Comparison of ENCODE assay signal across 11 mouse cellular contexts in genomic region chr2:85213746-85214145, GRCm38 (mm10). TPM values are rescaled to one million over a fixed set of nuclear protein-coding genes. Genes with fewer than 3 reads are reported as not detected.
DNase-seq lines count a peak whose midpoint lies in the region; ATAC-seq lines count a peak whose summit lies in the region.
"Had no signal": no experiment of that assay in that cellular context is flagged by ENCODE, and none has a peak within 500 bp of the region (broad histone marks: within the 10 kb centered on the region; RNA-seq: fewer than 3 reads in every experiment).

No protein-coding gene starts in this region.

- no peak overlapping the region for H3K27ac ChIP-seq in hindbrain, embryonic 16.5 days (ENCODE audit: low read depth, low read length)
- no peak overlapping the region for H3K27ac ChIP-seq in hindbrain, embryonic 12.5 days
- H3K27ac ChIP-seq: liver, embryonic 15.5 days had no signal

- 68% methylated on average over 2 of the region's 2 CpGs for WGBS in hindbrain, embryonic 16.5 days
- 92% methylated on average over 2 of the region's 2 CpGs for WGBS in hindbrain, embryonic 12.5 days

- no peak overlapping the region for H3K4me2 ChIP-seq in hindbrain, embryonic 16.5 days (ENCODE audit: low read length)
- no peak overlapping the region for H3K4me2 ChIP-seq in hindbrain, embryonic 12.5 days (replicated peaks)
- H3K4me2 ChIP-seq: heart, embryonic 11.5 days; liver, embryonic 15.5 days had no signal

- no peaks in the 10 kb centered on the region for H3K9me3 ChIP-seq in hindbrain, embryonic 16.5 days (ENCODE audit: control insufficient read depth, low read length)
- H3K9me3 ChIP-seq in hindbrain, embryonic 12.5 days (replicated peaks) = no peaks in the 10 kb centered on the region
- H3K9me3 ChIP-seq: liver, embryonic 15.5 days had no signal

- no peaks in the 10 kb centered on the region for H3K36me3 ChIP-seq in hindbrain, embryonic 16.5 days (ENCODE audit: control insufficient read depth, insufficient read depth, low read length)
- no peaks in the 10 kb centered on the region for H3K36me3 ChIP-seq in hindbrain, embryonic 12.5 days
- H3K36me3 ChIP-seq: liver, embryonic 15.5 days had no signal

- no peak overlapping the region for H3K9ac ChIP-seq in hindbrain, embryonic 16.5 days (ENCODE audit: low read depth, low read length)
- H3K9ac ChIP-seq in hindbrain, embryonic 12.5 days = no peak overlapping the region
- H3K9ac ChIP-seq: liver, embryonic 15.5 days had no signal

- H3K27me3 ChIP-seq in hindbrain, embryonic 16.5 days (replicated peaks; ENCODE audit: control insufficient read depth, insufficient read depth, low read length) = no peaks in the 10 kb centered on the region
- H3K27me3 ChIP-seq in hindbrain, embryonic 12.5 days = no peaks in the 10 kb centered on the region
- H3K27me3 ChIP-seq: liver, embryonic 15.5 days had no signal

- H3K4me3 ChIP-seq in hindbrain, embryonic 16.5 days (ENCODE audit: low read length) = no peak overlapping the region
- H3K4me3 ChIP-seq in hindbrain, embryonic 12.5 days = no peak overlapping the region
- H3K4me3 ChIP-seq: liver, embryonic 15.5 days had no signal

- peak; percentile 93 to 95 for DNase-seq in cerebellum, postnatal 10 days
- peak; percentile 41 for DNase-seq in layer of hippocampus, adult 9-10 months (ENCODE audit: low spot score)
- DNase-seq in right cerebral cortex, adult 2 months (ENCODE audit: low spot score in 2 of 2) = peak; percentile 57 to 79
- DNase-seq in embryo, embryonic 10 days (ENCODE audit: low spot score) = no peak
- no peak for DNase-seq in lung, postnatal 14 days
- DNase-seq in retina, postnatal 1 day = no peak

- no peaks in the 10 kb centered on the region for H3K4me1 ChIP-seq in hindbrain, embryonic 16.5 days (ENCODE audit: control insufficient read depth, insufficient read depth, low read depth, low read length)
- H3K4me1 ChIP-seq in hindbrain, embryonic 12.5 days = no peaks in the 10 kb centered on the region
- H3K4me1 ChIP-seq: liver, embryonic 15.5 days had no signal

- ATAC-seq in hindbrain, embryonic 16.5 days = peak; percentile 92
- ATAC-seq in hindbrain, embryonic 12.5 days (ENCODE audit: low FRiP score) = no peak
- ATAC-seq: midbrain, embryonic 16.5 days had no signal

RNA-seq across cellular contexts. Expression of gene Lrrc55, which starts 16.7 kb away (rescaled TPM):
- 12.7 and 13.2 TPM in 2 replicates for polyA plus RNA-seq in hindbrain, embryonic 16.5 days (2015; fragmentation: Nextera tagmentation; extraction: Ambion mirVana)
- 3.1 TPM in 2 replicates for polyA plus RNA-seq in hindbrain, embryonic 12.5 days (2016; fragmentation: Nextera tagmentation; extraction: Ambion mirVana)

Comparison
In these comparisons a context has a peak if more than half of its experiments do, and no peak if none do; other contexts are left out.
1. DNase-seq: peak in cerebellum, postnatal 10 days (2 of 2), layer of hippocampus, adult 9-10 months (single experiment) and right cerebral cortex, adult 2 months (2 of 2); none in embryo, embryonic 10 days (single experiment), lung, postnatal 14 days (single experiment) and retina, postnatal 1 day (single experiment).